Mouse (Mus musculus): ENCODE measurements at regions not wholly inside any gene's neighbourhood (a gene's known extent, or its start where the extent isn't known, plus 50 kb on each side); places are given as distances from the start of the nearest gene placed in this dataset.

DNA sequence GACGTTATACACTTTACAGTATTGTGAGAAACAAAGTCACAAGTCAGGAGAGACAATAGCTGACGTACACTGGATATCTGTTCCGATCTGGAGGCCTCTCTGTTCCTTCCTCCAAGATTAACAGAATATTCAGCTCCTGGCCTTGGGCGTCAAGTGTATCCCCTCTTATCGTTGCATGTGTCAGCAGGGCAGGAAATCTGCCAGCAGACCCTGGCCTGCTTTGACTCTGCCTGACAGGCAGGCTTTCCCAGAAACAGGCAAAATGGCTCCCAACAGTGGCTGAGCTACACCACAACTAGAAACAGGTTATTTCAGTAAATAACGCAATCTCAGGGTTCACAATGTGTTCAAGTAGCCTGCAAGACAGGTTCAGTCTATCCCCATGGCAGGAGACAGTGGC, 112.3 kb upstream of the Otogl start:
- Histone ChIP-seq H3K27me3 (no peaks in the 10 kb centered on the region), H3K9me3 (replicated peaks) (no peaks in the 10 kb centered on the region)
- 88% methylated on average over 6 of the region's 6 CpGs for WGBS

GRCm38 (mm10) chr10:108016552-108016951, 104.6 kb upstream of the Otogl start:
- H3K9ac ChIP-seq, result no peak overlapping the region
- no peak overlapping the region for H3K4me2 ChIP-seq (replicated peaks)
- H3K4me1 ChIP-seq, result no peaks in the 10 kb centered on the region
- 98% methylated on average over 1 of the region's 1 CpGs for WGBS
- H3K27me3 ChIP-seq, result no peaks in the 10 kb centered on the region
- H3K4me3 ChIP-seq, result no peak overlapping the region
- no peaks in the 10 kb centered on the region for H3K9me3 ChIP-seq (replicated peaks)
- no peak for ATAC-seq (ENCODE audit: low FRiP score)
- no peaks in the 10 kb centered on the region for H3K36me3 ChIP-seq
- no peak overlapping the region for H3K27ac ChIP-seq

More for the DNA sequence above, 112.3 kb upstream of the Otogl start:
- no peak overlapping the region for H3K4me3 ChIP-seq
- no peak overlapping the region for H3K4me2 ChIP-seq (replicated peaks)
- ATAC-seq (ENCODE audit: low FRiP score), result no peak
- no peaks in the 10 kb centered on the region for H3K4me1 ChIP-seq
- H3K9ac ChIP-seq, result no peak overlapping the region
- no peak overlapping the region for H3K27ac ChIP-seq
- H3K36me3 ChIP-seq, result no peaks in the 10 kb centered on the region

- no peak overlapping the region for H3K4me2 ChIP-seq (replicated peaks)
- no peak overlapping the region for H3K4me3 ChIP-seq
- WGBS, result 91% methylated on average over 2 of the region's 2 CpGs
- no peaks in the 10 kb centered on the region for H3K36me3 ChIP-seq
- H3K9me3 ChIP-seq (replicated peaks), result no peaks in the 10 kb centered on the region
- ATAC-seq (ENCODE audit: low FRiP score), result no peak
- H3K9ac ChIP-seq, result no peak overlapping the region
- no peaks in the 10 kb centered on the region for H3K4me1 ChIP-seq
- no peak overlapping the region for H3K27ac ChIP-seq
- H3K27me3 ChIP-seq, result no peaks in the 10 kb centered on the region
These were observed 83.1 kb upstream of the Otogl start for GRCm38 (mm10) chr10:107994836-107995585.

DNA sequence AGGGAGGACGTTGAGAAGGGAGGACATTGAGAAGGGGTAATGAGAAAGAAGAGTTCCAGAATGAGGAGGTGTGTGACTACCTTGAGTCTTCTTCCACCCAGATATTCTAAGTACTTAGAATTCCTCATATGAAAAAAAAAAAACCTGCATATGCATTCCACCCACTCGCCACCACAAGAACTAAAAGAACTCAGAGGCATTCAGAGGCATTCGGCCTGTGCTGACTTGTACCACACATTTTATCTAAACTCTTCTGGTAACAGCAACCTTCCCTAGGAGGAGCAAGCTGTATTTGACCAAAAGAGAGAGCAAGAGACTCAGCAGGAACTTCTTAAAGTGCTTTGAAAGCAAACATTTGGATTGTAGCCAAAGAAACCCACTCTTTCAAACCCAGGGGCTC, 80.7 kb upstream of the Otogl start:
- WGBS, result 80% methylated on average over 3 of the region's 3 CpGs
- Histone ChIP-seq H3K4me1 (no peaks in the 10 kb centered on the region), H3K4me2 (replicated peaks) (no peak overlapping the region), H3K9ac (no peak overlapping the region), H3K36me3 (no peaks in the 10 kb centered on the region), H3K27ac (no peak overlapping the region), H3K9me3 (replicated peaks) (no peaks in the 10 kb centered on the region), H3K27me3 (no peaks in the 10 kb centered on the region), H3K4me3 (no peak overlapping the region)
- ATAC-seq (ENCODE audit: low FRiP score), result no peak

DNA sequence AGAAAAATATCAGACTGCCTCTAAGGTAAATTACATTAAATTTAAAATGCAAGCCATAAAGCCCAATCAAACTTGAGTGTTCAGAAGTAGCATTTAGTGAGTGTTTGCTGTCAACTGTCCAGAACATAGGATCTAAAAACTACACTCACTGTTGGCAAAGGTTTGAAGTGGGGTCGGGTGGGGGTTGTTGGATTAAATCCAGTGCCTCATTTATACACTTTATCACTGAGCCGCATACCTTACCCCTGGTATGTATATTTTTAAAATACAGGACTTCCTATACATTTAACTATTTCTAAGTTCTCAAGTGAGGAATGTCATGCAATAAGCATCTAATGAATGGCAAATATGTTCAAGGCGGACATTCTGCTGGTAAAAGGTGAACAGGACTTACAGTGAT, 78.6 kb upstream of the Otogl start:
- no peaks in the 10 kb centered on the region for H3K27me3 ChIP-seq
- no peak overlapping the region for H3K9ac ChIP-seq
- no peak for ATAC-seq (ENCODE audit: low FRiP score)
- H3K9me3 ChIP-seq (replicated peaks), result no peaks in the 10 kb centered on the region
- H3K4me1 ChIP-seq, result no peaks in the 10 kb centered on the region
- H3K4me3 ChIP-seq, result no peak overlapping the region
- H3K36me3 ChIP-seq, result no peaks in the 10 kb centered on the region
- no peak overlapping the region for H3K4me2 ChIP-seq (replicated peaks)
- H3K27ac ChIP-seq, result no peak overlapping the region
- 89% methylated on average over 3 of the region's 3 CpGs for WGBS

- Histone ChIP-seq H3K36me3 (no peaks in the 10 kb centered on the region), H3K27ac (no peak overlapping the region), H3K9ac (no peak overlapping the region), H3K4me2 (replicated peaks) (no peak overlapping the region), H3K4me1 (no peaks in the 10 kb centered on the region), H3K27me3 (no peaks in the 10 kb centered on the region), H3K4me3 (no peak overlapping the region), H3K9me3 (replicated peaks) (no peaks in the 10 kb centered on the region)
- WGBS, result 92% methylated on average over 2 of the region's 2 CpGs
- no peak for ATAC-seq (ENCODE audit: low FRiP score)
These were observed 78.0 kb upstream of the Otogl start for GRCm38 (mm10) chr10:107989913-107990312.

DNA sequence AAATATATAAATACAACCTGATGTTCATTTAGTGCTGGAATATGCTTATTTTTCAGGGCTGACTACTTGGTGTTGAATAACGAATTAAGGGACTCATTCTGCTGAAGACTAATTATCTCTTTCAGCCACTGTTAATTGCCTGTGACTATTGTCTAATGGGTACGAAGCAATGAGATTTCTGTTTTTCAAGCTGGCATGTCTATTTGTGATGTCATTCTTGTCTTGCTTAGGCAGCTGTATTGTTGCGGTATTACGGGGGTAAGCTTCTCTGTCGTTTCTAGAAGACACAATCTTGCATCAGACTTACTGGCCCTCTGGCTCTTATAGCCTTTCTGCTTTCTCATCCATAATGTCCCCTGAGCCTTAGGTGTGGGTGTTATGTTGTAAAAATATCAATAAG, 70.7 kb upstream of the Otogl start:
- H3K36me3 ChIP-seq, result no peaks in the 10 kb centered on the region
- WGBS, result 80% methylated on average over 5 of the region's 5 CpGs
- ATAC-seq (ENCODE audit: low FRiP score), result no peak
- H3K4me2 ChIP-seq (replicated peaks), result no peak overlapping the region
- no peaks in the 10 kb centered on the region for H3K4me1 ChIP-seq
- no peaks in the 10 kb centered on the region for H3K9me3 ChIP-seq (replicated peaks)
- H3K9ac ChIP-seq, result no peak overlapping the region
- no peaks in the 10 kb centered on the region for H3K27me3 ChIP-seq
- H3K27ac ChIP-seq, result no peak overlapping the region
- no peak overlapping the region for H3K4me3 ChIP-seq

DNA sequence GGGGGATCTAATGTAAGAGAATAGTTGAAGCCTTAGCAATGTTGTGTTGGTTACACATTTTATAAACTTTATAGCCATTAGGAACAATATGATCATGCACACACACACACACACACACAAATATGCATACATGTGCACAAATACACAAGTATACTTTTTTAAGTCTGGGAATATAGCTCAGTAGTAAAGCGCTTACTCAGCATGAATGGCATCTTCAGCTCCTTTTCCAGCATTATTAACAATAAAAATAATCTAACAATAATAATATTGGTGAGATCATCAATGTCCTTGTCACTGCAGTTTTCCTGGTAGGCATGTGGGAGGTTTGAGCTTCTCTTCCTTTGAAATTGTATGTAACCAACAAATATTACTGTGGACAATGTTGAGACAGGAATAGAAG, 70.1 kb upstream of the Otogl start:
- 100% methylated on average over 1 of the region's 1 CpGs for WGBS
- Histone ChIP-seq H3K27ac (no peak overlapping the region), H3K4me2 (replicated peaks) (no peak overlapping the region), H3K9me3 (replicated peaks) (no peaks in the 10 kb centered on the region), H3K36me3 (no peaks in the 10 kb centered on the region), H3K4me3 (no peak overlapping the region), H3K4me1 (no peaks in the 10 kb centered on the region), H3K27me3 (no peaks in the 10 kb centered on the region), H3K9ac (no peak overlapping the region)
- ATAC-seq (ENCODE audit: low FRiP score), result no peak

- Histone ChIP-seq H3K9ac (no peak overlapping the region), H3K4me1 (peaks cover 1% of the 10 kb centered on the region; the same call in 1 of the 2 replicates), H3K4me3 (no peak overlapping the region), H3K27ac (no peak overlapping the region), H3K4me2 (replicated peaks) (no peak overlapping the region), H3K27me3 (no peaks in the 10 kb centered on the region), H3K9me3 (replicated peaks) (no peaks in the 10 kb centered on the region), H3K36me3 (no peaks in the 10 kb centered on the region)
- 93% methylated on average over 3 of the region's 3 CpGs for WGBS
- no peak for ATAC-seq (ENCODE audit: low FRiP score)
These were observed 64.5 kb upstream of the Otogl start for GRCm38 (mm10) chr10:107976392-107976965.

DNA sequence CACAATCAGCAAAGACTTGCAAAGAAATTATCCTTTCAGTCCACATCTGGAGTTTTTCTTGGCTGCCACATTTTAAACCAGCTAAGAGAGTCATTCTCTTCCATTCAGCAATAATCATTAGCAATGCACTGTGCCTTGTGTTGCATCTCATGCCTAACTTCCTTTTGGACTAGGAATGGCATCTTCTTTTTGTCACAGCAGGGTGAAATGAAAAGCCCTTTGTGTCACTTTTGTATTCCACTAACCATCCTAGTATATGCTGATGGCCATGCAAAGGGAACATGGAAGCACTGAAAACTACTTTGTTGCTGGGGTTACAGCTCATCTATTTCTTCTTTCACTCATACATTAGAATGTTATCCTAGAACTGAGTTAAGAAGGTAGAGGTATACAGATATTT, 59.8 kb upstream of the Otogl start:
- Histone ChIP-seq H3K4me1 (peaks cover 3% of the 10 kb centered on the region; the same call in 1 of the 2 replicates), H3K4me3 (no peak overlapping the region), H3K27ac (no peak overlapping the region), H3K4me2 (replicated peaks) (no peak overlapping the region), H3K27me3 (no peaks in the 10 kb centered on the region), H3K9me3 (replicated peaks) (no peaks in the 10 kb centered on the region), H3K9ac (no peak overlapping the region), H3K36me3 (no peaks in the 10 kb centered on the region)
- no peak for ATAC-seq (ENCODE audit: low FRiP score)

DNA sequence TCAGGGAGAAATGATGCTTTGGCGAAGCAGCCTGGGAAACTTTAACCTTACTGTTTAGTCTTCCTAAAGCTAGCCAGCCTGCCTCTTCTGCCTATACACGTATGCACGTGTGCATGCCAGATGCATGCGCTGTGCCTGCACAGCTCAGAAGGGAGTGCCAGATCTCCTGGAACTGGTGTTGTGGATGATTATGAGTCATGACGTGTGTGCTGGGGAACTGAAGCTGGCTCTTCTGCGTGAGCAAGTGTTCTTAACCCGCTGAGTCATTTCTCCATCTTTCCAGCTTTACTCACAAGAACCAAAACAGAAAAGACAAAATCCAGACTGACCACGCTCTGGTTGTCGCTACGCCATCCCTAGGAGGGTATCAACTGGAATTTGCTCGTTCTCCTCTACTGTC, 55.1 kb upstream of the Otogl start:
- H3K9me3 ChIP-seq (replicated peaks), result no peaks in the 10 kb centered on the region
- no peak overlapping the region for H3K27ac ChIP-seq
- H3K4me1 ChIP-seq, result peaks cover 3% of the 10 kb centered on the region; the same call in 1 of the 2 replicates
- no peak overlapping the region for H3K4me3 ChIP-seq
- WGBS, result 92% methylated on average over 11 of the region's 11 CpGs
- no peak for ATAC-seq (ENCODE audit: low FRiP score)
- H3K36me3 ChIP-seq, result no peaks in the 10 kb centered on the region
- no peak overlapping the region for H3K9ac ChIP-seq
- H3K4me2 ChIP-seq (replicated peaks), result no peak overlapping the region
- H3K27me3 ChIP-seq, result no peaks in the 10 kb centered on the region

GRCm38 (mm10) chr10:107964022-107964421, 52.1 kb upstream of the Otogl start:
- H3K4me2 ChIP-seq (replicated peaks), result no peak overlapping the region
- H3K27me3 ChIP-seq, result no peaks in the 10 kb centered on the region
- no peaks in the 10 kb centered on the region for H3K36me3 ChIP-seq
- no peaks in the 10 kb centered on the region for H3K9me3 ChIP-seq (replicated peaks)
- H3K27ac ChIP-seq, result no peak overlapping the region
- H3K4me1 ChIP-seq, result no peaks in the 10 kb centered on the region
- no peak for ATAC-seq (ENCODE audit: low FRiP score)
- no peak overlapping the region for H3K4me3 ChIP-seq
- WGBS, result 92% methylated on average over 1 of the region's 1 CpGs
- H3K9ac ChIP-seq, result no peak overlapping the region

- Histone ChIP-seq H3K27ac (no peak overlapping the region), H3K4me3 (no peak overlapping the region), H3K36me3 (no peaks in the 10 kb centered on the region), H3K27me3 (no peaks in the 10 kb centered on the region), H3K9me3 (replicated peaks) (no peaks in the 10 kb centered on the region), H3K9ac (no peak overlapping the region), H3K4me2 (replicated peaks) (no peak overlapping the region), H3K4me1 (no peaks in the 10 kb centered on the region)
- WGBS, result 92% methylated on average over 3 of the region's 3 CpGs
- no peak for ATAC-seq (ENCODE audit: low FRiP score)
These were observed 50.2 kb upstream of the Otogl start for GRCm38 (mm10) chr10:107962130-107962529.

Measured in hindbrain, embryonic 12.5 days (tissue).